Mouse (Mus musculus) MEL (cell line): Measurements from ENCODE around the gene Gm10447. TPM values are rescaled to one million over a fixed set of nuclear protein-coding genes. Genes with fewer than 3 reads are reported as not detected.

Experiments
- DNase-seq: peaks from one replicate; pipeline ENCODE4 v3.0.0; 2011; ENCODE audit warnings: low read depth, low spot score
- H3K27ac ChIP-seq: 2 replicates; pipeline ENCODE4 v1.5.1; 2012; ENCODE audit warnings: low read depth, mild to moderate bottlenecking, control low read depth, low read length, moderate library complexity; ENCODE audit not compliant: control insufficient read depth
- H3K27me3 ChIP-seq, 2 experiments: fragments of 150-350 bp in 1 of 2; sonication (generic) in 1 of 2; 2 replicates each; pipeline ENCODE4 v1.6.1; 2012; ENCODE audit warnings: low read length in 2 of 2, mild to moderate bottlenecking in 2 of 2, improper control_type of control experiment in 1 of 2, moderate library complexity in 1 of 2; ENCODE audit not compliant: insufficient read depth in 2 of 2, control insufficient read depth in 1 of 2
- H3K36me3 ChIP-seq, 2 experiments: 2 replicates each; pipeline ENCODE4 v1.6.1; 2012 to 2014; ENCODE audit warnings: low read length in 2 of 2, improper control_type of control experiment in 1 of 2, inconsistent platforms in 1 of 2, mild to moderate bottlenecking in 1 of 2; ENCODE audit not compliant: insufficient read depth in 2 of 2, control insufficient read depth in 1 of 2
- H3K4me1 ChIP-seq, 2 experiments: fragments of 150-350 bp in 1 of 2; sonication (generic) in 1 of 2; 2 replicates each; pipeline ENCODE4 v1.6.1; 2012; ENCODE audit warnings: low read length in 2 of 2, improper control_type of control experiment in 1 of 2, mild to moderate bottlenecking in 1 of 2; ENCODE audit not compliant: insufficient read depth in 2 of 2, control insufficient read depth in 1 of 2
- H3K4me3 ChIP-seq, 2 experiments: fragments of 150-350 bp in 1 of 2; sonication (generic) in 1 of 2; 2 replicates each; pipeline ENCODE4 v1.5.1; 2012; ENCODE audit warnings: low read depth in 2 of 2, low read length in 2 of 2, mild to moderate bottlenecking in 2 of 2, moderate library complexity in 2 of 2, control low read depth in 1 of 2, improper control_type of control experiment in 1 of 2; ENCODE audit not compliant: control insufficient read depth in 1 of 2, insufficient read depth in 1 of 2
- H3K79me2 ChIP-seq: 2 replicates; pipeline ENCODE4 v1.6.1; 2012; ENCODE audit warnings: mild to moderate bottlenecking, low read length, moderate library complexity; ENCODE audit not compliant: control insufficient read depth, poor library complexity, insufficient read depth
- H3K9ac ChIP-seq: 2 replicates; pipeline ENCODE4 v1.6.1; 2012; ENCODE audit warnings: low read depth, mild to moderate bottlenecking, control low read depth, low read length, moderate library complexity; ENCODE audit not compliant: control insufficient read depth, poor library complexity, severe bottlenecking
- H3K9me3 ChIP-seq: fragments of 150-350 bp; sonication (generic); replicated peaks from 2 replicates; pipeline ENCODE4 v1.6.1; 2012; ENCODE audit warnings: mild to moderate bottlenecking, low read length, improper control_type of control experiment, moderate library complexity; ENCODE audit not compliant: insufficient read depth
- CHD1 ChIP-seq: IDR thresholded peaks from 2 replicates; pipeline ENCODE4 v1.6.1; 2012; ENCODE audit warnings: low read depth, mild to moderate bottlenecking, inconsistent platforms, low read length, improper control_type of control experiment
- E2F4 ChIP-seq: IDR thresholded peaks from 2 replicates; pipeline ENCODE4 v1.6.1; 2011; ENCODE audit warnings: low read depth, low read length, improper control_type of control experiment, borderline replicate concordance
- EP300 ChIP-seq, 2 experiments: IDR thresholded peaks; 2 replicates each; pipeline ENCODE4 v1.6.1; 2011; ENCODE audit warnings: improper control_type of control experiment in 2 of 2, low read length in 2 of 2, low read depth in 1 of 2, mild to moderate bottlenecking in 1 of 2
- ETS1 ChIP-seq: IDR thresholded peaks from 2 replicates; pipeline ENCODE4 v1.6.1; 2012; ENCODE audit warnings: low read depth, mild to moderate bottlenecking, inconsistent platforms, low read length, improper control_type of control experiment, moderate library complexity
- GABPA ChIP-seq: IDR thresholded peaks from 2 replicates; pipeline ENCODE4 v1.6.1; 2012; ENCODE audit warnings: low read depth, mild to moderate bottlenecking, inconsistent platforms, low read length, improper control_type of control experiment, moderate library complexity
- JUND ChIP-seq: IDR thresholded peaks from 2 replicates; pipeline ENCODE4 v1.6.1; 2011; ENCODE audit warnings: low read depth, mild to moderate bottlenecking, improper control_type of control experiment, low read length
- MXI1 ChIP-seq: IDR thresholded peaks from 2 replicates; pipeline ENCODE4 v1.6.1; 2011; ENCODE audit warnings: mild to moderate bottlenecking, low read depth, low read length, improper control_type of control experiment
- NRF1 ChIP-seq: IDR thresholded peaks from 2 replicates; pipeline ENCODE4 v1.6.1; 2014; ENCODE audit warnings: low read depth, mild to moderate bottlenecking, inconsistent platforms, low read length, improper control_type of control experiment, moderate library complexity; ENCODE audit not compliant: poor library complexity, insufficient read depth, severe bottlenecking
- POLR2AphosphoS2 ChIP-seq: IDR thresholded peaks from 2 replicates; pipeline ENCODE4 v1.6.1; 2011; ENCODE audit warnings: low read length, improper control_type of control experiment
- RAD21 ChIP-seq: IDR thresholded peaks from 2 replicates; pipeline ENCODE4 v1.6.1; 2011; ENCODE audit warnings: mild to moderate bottlenecking, low read depth, low read length, improper control_type of control experiment
- RCOR1 ChIP-seq: IDR thresholded peaks from 2 replicates; pipeline ENCODE4 v1.6.1; 2012; ENCODE audit warnings: low read depth, mild to moderate bottlenecking, inconsistent platforms, low read length, improper control_type of control experiment
- TAL1 ChIP-seq: IDR thresholded peaks from 2 replicates; pipeline ENCODE4 v1.6.1; 2012; ENCODE audit warnings: mild to moderate bottlenecking, inconsistent platforms, low read length, moderate library complexity, mixed read lengths
- TCF12 ChIP-seq: IDR thresholded peaks from 2 replicates; pipeline ENCODE4 v1.6.1; 2014; ENCODE audit warnings: low read depth, mild to moderate bottlenecking, inconsistent platforms, low read length, improper control_type of control experiment, moderate library complexity
- UBTF ChIP-seq: IDR thresholded peaks from 2 replicates; pipeline ENCODE4 v1.6.1; 2012; ENCODE audit warnings: low read depth, mild to moderate bottlenecking, inconsistent platforms, low read length, improper control_type of control experiment, moderate library complexity, borderline replicate concordance; ENCODE audit not compliant: insufficient read depth
- USF2 ChIP-seq, 2 experiments: IDR thresholded peaks; 2 replicates each; pipeline ENCODE4 v1.6.1; 2011 to 2012; ENCODE audit warnings: improper control_type of control experiment in 2 of 2, low read length in 2 of 2, borderline replicate concordance in 1 of 2, inconsistent platforms in 1 of 2, low read depth in 1 of 2, mild to moderate bottlenecking in 1 of 2; ENCODE audit not compliant: insufficient read depth in 1 of 2
- ZC3H11A ChIP-seq: IDR thresholded peaks from 2 replicates; pipeline ENCODE4 v1.6.1; 2012; ENCODE audit warnings: low read depth, mild to moderate bottlenecking, inconsistent platforms, low read length, improper control_type of control experiment
- ZKSCAN1 ChIP-seq: IDR thresholded peaks from 2 replicates; pipeline ENCODE4 v1.6.1; 2012; ENCODE audit warnings: low read depth, mild to moderate bottlenecking, inconsistent platforms, low read length, improper control_type of control experiment, moderate library complexity
- polyA plus RNA-seq, 2 experiments: library from polyadenylated mRNA; stranded (reverse) in 1 of 2; unstranded in 1 of 2; fragments of >175 nt in 1 of 2; fragments of >200 nt in 1 of 2; gene quantifications; 2 replicates each; pipeline versions ENCODE4 v1.2.1 to v1.2.4; 2012; ENCODE audit warnings: low replicate concordance in 2 of 2, low read depth in 1 of 2; ENCODE audit not compliant: insufficient read length in 2 of 2, insufficient read depth in 1 of 2, missing spikeins in 1 of 2
- total RNA-seq: library from RNA; depleted of rRNA; stranded (reverse); fragments of 300-350 nt; gene quantifications from 2 replicates; pipeline ENCODE4 v1.2.3, GENCODE M21; 2012

Gm10447 gene
- total and polyA plus RNA-seq, 3 experiments, result not detected

- no peak overlapping the region for H3K9ac ChIP-seq
- H3K36me3 ChIP-seq, result no peaks in the 10 kb centered on the region
- no peak for TF ChIP-seq NRF1
- no peak for TF ChIP-seq RAD21
- no peak for TF ChIP-seq ZC3H11A
- TF ChIP-seq GABPA, result no peak
- TF ChIP-seq POLR2AphosphoS2, result no peak
- TF ChIP-seq UBTF, result no peak
- TF ChIP-seq JUND, result no peak
- no peak for TF ChIP-seq MXI1
- TF ChIP-seq ZKSCAN1, result no peak
- TF ChIP-seq TAL1, result no peak
- TF ChIP-seq EP300 (IDR thresholded peaks at IDR 0.05; ENCODE audit: low read depth in 1 of 2, low read length in 2 of 2), result no peak
- H3K27me3 ChIP-seq, result peaks cover 31 to 36% of the 10 kb centered on the region in 2 experiments
- no peak overlapping the region for H3K4me3 ChIP-seq
- H3K9me3 ChIP-seq, result no peaks in the 10 kb centered on the region
- no peak for DNase-seq
- H3K79me2 ChIP-seq, result no peaks in the 10 kb centered on the region
- H3K27ac ChIP-seq, result no peak overlapping the region
- no peaks in the 10 kb centered on the region for H3K4me1 ChIP-seq
These were observed 4.5 kb downstream of the Gm10447 start for GRCm38 (mm10) chr11:53452396-53452795.

GRCm38 (mm10) chr11:53451361-53451760, 5.5 kb downstream of the Gm10447 start:
- Histone ChIP-seq H3K9ac (no peak overlapping the region), H3K27ac (no peak overlapping the region), H3K9me3 (no peaks in the 10 kb centered on the region), H3K4me3 (no peak overlapping the region), H3K36me3 (no peaks in the 10 kb centered on the region), H3K4me1 (no peaks in the 10 kb centered on the region), H3K79me2 (no peaks in the 10 kb centered on the region), H3K27me3 (peaks cover 24 to 32% of the 10 kb centered on the region in 2 experiments)
- no peak for DNase-seq
- TF ChIP-seq RAD21 (no peak), GABPA (no peak), TAL1 (no peak), USF2 (IDR thresholded peaks at IDR 0.05; ENCODE audit: borderline replicate concordance in 1 of 2, insufficient read depth in 1 of 2, low read depth in 1 of 2, low read length in 2 of 2) (no peak), POLR2AphosphoS2 (no peak), TCF12 (no peak), CHD1 (no peak), RCOR1 (no peak), EP300 (IDR thresholded peaks at IDR 0.05; ENCODE audit: low read depth in 1 of 2, low read length in 2 of 2) (no peak), E2F4 (no peak), ETS1 (no peak)
